Mouse (Mus musculus) NIH3T3 (cell line): ENCODE results near the gene Smpd4.

Experiments used
- DNase-seq: peaks from one replicate; pipeline ENCODE4 v3.0.0-alpha.2; 2012; ENCODE audit warnings: low read depth

Gene Smpd4

DNA sequence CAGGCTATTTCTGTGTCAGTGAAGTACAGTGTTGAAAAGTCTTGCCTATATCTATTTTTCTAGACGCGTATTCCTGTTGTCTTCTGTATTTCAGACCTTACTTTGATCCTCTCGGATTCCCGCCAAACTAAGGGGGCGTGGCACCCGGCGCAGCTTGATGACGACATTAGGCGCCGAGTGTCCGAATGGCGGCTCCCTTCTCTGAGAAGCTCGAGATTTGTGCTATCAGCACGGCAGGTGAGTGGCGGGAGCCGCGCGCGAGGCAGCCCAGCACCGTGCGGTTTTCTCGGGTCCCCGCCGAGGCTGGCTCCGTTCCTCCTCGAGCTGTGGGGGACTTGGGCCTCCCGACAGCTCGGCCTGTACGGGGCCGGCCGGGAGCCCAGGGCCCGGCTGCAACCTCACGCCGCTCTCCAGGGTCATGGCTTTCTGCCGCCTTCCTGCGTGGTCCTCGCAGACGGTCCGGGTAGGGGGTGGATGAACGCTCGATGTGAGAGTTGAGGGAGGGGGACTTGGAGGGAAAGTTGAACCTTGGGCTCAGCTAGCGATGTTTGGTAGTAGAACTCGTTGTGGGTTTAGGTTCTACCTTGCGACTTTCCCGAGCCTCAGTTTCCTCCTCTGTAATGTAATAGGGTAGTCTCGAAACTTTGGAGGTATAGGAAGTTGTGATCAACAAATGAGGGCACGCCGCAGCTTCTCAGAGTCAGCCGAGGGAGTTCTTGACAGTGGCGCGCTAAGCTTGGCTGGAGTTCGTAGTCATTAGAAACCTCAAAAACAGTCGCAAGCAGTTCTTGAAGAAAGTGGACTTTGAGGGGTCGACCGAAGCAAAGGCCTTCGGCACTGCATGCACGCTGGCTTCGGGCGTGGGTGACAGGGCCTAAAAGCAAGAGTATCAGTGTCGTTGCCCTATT lies at the start of gene Smpd4:
Smpd4 (plus strand) TSS at position 157 of the 908 bp plus-strand sequence.
- peak; percentile 94 for DNase-seq

DNA sequence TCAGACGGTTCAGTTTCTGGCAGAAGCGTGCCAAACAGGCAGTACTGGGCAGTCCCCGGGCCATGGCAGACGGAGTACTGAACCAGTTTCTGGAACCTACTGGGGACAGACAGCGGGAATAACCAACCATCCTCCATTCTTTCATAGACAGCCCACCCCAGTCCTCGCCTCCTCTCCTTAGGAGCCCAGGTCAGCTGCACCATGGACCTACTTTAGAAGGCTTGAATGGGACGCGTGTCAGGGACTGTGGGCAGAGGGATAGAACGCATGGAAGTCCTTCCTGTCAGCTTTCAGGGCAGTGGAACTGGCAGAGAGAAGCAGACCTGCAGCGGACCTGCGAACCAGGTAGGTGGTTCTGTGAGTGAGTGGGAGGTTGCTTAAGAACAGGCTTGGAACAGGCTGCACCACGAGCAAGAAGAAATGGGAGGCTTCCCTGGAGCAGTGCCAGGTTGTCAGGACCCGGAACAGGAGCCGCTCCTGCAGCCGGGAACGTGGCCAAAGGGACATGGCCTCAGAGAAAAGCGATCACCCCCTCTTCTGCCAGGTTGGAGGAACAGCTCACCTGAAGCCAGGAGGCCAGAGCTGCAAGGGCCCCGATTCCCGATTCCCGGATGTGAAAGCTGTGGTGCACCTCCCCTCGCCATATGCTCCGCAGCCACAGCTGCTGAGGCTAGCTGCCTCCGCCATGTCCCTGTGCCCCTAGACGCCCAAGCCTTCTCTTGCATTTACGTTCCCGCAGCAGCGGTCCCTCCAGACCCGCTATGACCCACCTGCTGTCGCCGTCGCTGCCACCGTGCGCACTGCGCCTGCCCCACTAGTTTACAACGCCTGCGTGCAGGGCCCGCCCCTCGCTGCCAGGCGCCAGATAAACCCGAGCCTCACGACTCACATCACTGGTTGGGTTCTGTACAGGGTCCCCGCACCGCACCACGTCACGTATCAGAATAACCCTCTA lies 43.0 kb upstream of the Smpd4 start:
- DNase-seq, result peak; percentile 17

DNA sequence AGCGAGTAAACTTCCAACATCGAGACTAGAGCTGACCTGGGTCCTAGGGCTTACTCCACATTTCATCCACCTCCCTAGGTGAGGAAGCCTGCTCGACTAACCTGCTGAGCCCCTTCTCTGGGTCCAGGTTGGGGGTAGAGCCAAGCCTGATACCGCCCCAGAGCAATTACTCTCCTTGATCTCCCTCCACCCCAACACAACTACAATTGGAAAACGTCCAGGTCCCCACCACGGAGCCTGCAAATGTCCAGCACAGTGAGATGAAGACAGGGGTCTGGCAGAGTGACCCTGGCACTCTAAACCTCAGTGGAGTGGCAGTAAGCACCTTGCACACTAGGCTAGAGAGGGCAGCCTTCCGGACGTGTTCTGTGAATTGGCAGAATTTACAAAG lies 42.3 kb upstream of the Smpd4 start:
- DNase-seq, result no peak

GRCm38 (mm10) chr16:17583064-17583463 lies 36.1 kb upstream of the Smpd4 start, which contains the start of gene Slc7a4:
Gene Slc7a4, minus strand, starts transcription at chr16:17583214.
- DNase-seq, result peak; percentile 54

GRCm38 (mm10) chr16:17584555-17584954 lies 34.6 kb upstream of the Smpd4 start:
- DNase-seq, result no peak

- DNase-seq, result no peak
Measured at GRCm38 (mm10) chr16:17590731-17591130, 28.4 kb upstream of the Smpd4 start.

DNA sequence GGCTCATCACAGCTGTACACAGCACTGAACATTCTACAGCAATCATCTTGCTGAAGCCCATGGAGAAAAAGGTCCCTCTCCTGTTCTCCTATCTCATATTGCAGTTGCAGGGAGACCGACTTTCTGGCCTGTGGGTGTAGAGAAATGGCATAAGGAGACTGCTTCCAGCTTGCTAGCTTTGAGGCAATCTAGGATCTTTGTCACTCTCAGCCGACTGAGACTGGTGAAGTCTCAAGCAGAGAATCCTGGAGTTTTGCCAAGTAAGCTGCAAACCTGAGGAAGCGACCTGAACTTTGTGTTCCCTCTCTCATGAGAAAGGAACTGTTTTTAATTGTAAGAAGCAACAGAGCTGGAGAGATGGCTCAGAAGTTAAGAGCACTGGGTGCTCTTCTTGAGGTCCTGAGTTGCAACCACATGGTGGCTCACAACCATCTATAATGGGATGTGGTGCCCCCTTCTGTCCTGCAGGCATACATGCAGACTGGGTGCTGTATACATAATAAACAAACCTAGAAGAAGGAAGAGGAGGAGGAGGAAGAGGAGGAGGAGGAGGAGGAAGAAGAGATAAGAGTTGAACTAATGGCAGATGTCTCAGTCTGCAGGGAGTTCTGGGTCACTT lies 18.1 kb upstream of the Smpd4 start:
- DNase-seq, result peak; percentile 24

GRCm38 (mm10) chr16:17604941-17605340 lies 14.2 kb upstream of the Smpd4 start:
- DNase-seq, result no peak

GRCm38 (mm10) chr16:17605684-17606083 lies 13.5 kb upstream of the Smpd4 start:
- DNase-seq, result no peak

GRCm38 (mm10) chr16:17611383-17611782 lies 7.8 kb upstream of the Smpd4 start:
- peak; percentile 55 for DNase-seq

DNA sequence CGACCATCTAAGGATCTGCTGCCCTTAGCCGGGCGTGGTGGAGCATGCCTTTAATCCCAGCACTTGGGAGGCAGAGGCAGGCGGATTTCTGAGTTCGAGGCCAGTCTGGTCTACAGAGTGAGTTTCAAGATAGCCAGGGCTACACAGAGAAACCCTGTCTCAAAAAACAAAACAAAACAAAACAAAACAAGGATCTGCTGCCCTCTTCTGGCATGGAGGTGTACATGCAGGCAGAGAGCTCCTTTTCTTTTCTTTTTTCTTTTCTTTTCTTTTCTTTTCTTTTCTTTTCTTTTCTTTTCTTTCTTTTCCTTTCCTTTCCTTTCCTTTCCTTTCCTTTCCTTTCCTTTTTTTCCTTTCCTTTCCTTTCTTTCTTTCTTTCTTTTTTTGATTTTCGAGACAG lies 4.4 kb upstream of the Smpd4 start:
- DNase-seq, result peak; percentile 69

DNA sequence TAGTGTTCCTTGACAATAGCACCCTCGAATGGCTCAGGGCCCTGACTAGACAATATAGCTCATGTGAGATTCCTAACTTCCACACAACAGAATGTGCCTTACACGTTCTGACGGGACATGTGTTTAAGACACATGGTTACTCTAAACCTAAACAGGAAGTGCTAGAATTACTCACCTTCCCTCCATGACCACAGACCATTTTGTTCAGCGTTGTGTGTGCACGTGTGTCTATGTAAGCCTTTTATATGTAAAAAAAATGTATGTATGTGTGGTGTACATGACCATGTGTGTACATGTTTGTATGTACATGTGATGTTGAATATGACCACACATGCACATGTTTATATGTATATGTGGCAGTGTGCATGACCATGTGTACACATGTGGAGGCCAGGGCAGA lies 2.9 kb upstream of the Smpd4 start:
- DNase-seq, result no peak

DNA sequence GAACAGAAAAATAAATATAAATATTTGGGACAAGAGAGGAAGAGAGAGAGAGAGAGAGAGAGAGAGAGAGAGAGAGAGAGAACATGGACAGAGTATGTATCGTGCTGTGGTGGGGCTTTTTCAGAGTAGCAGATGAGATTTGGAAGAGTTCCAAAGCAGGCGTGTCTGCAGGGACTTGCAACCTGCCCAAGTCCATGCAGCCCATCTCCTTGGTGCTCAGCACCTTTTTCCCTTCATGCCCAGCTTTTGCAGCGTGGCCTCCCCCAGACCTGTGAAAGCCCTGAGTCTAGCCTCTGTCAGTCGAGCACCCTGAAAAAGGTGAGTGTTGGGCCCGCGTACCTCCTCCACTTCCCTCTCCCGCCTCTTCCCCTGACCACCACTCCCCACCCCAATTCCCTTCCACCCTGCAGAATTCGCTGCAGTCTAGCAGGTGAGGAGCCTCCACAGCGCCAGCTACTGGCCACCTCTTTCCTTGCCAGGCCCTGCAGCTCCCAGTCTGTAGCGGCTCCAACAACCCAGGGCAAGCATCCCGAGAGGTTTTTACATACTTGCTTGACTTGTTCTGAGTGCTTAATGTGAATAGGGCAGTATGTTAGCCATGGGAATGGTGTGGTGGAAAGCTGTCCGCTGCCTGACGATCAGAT lies 1.1 kb upstream of the Smpd4 start:
- peak; percentile 41 for DNase-seq

- DNase-seq, result no peak
Measured at GRCm38 (mm10) chr16:17621936-17622335, 2.8 kb downstream of the Smpd4 start.

DNA sequence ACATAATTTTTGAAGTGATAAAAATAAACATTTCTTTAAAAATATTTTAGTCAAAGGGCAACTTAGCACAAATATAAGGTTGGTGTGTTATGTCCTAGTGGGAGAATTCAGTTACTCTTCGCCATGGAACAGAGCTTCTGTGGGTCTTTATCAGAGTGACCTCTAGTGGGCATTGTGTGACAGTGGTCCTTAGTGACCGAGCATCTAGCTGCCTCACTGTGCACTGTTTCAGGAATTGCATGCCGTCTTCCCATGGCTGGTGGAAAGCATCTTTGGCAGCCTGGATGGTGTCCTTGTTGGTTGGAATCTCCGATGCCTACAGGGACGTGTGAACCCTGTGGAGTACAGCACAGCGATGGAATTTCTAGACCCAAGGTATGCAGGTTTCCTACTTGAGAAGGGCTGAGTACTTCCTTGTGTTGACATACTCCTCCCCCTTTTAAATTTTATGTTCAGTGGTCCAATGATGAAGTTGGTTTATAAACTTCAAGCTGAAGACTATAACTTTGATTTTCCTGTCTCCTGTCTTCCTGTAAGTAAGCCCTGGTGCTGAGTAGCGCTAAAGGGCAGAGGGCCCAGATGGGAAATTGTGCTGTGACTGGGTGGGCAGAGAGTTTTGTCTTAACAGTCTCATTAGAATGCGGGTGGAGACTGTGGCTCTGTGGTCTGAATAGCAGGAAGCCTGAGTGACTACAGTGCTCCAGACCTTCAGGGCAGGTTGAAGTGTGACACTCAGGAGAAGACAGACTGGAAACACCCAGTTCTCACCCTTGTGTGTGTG lies 6.5 kb downstream of the Smpd4 start:
- DNase-seq, result peak; percentile 67

DNA sequence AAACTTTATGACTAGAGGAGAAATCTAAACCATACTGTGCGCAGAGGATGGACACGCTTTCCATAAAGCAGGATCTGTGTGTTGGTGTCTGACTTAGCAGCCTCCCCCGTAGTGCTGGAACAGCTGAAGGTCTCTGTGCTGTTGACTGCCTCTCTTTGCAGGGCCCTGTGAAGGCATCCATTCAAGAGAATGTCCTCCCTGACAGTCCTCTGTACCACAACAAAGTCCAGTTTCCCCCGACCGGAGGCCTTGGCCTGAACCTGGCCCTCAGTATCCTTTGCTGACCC lies 7.1 kb downstream of the Smpd4 start:
- no peak for DNase-seq

DNA sequence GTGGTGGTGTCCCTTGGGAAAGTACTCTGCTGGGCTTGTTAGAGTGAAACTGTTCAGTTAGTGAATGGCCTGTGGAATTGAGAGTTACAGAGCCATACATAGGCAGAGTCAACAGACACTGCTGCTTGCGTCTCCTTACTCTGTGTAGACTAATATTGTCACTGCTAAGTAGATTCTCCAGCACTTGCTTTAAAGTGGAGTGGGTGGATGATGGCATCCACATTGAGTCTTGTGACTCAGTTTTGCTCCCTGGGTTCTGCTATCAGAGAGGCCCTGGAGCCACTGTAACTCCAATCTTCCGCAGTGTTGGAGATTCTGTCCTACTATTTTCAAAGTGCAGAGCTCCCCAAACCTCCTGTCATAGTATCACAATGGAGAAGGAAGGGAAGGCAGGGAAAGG lies 13.4 kb downstream of the Smpd4 start:
- no peak for DNase-seq

DNA sequence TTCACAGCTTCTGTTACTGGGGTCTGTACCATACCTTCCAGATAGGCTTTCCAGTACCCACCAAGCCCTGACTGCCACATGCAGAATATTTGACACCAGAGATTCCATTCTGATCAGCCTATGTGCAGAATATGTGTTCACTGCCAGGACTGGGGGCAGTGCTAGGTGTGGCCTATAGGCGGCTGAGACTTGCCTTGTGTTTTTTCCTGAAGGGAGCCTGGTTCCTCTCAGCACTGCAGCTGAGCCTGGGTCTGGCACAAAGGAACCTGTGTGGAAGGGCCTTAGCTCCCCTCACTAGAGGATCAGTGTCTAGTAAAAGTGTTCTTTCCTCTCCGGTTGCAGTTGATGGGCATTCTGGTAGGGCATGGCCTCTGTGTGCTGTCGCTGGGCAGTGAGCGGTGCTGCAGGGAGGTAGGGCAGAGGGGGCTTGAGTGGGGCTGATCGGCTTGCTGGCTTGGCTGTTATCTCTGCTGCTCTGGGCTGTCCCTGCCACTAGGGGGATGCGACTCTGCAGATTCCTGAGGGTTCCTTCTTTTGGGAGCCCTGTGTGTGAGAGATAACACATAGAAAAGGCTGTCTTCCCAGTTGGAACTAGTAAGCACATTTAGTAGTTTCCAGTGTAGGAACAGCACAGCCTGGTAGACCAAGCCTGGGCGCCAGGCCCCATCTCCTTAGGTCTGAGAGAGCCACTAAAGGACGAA lies 14.5 kb downstream of the Smpd4 start:
- peak; percentile 20 for DNase-seq

GRCm38 (mm10) chr16:17636904-17637303 lies 17.8 kb downstream of the Smpd4 start:
- no peak for DNase-seq

DNA sequence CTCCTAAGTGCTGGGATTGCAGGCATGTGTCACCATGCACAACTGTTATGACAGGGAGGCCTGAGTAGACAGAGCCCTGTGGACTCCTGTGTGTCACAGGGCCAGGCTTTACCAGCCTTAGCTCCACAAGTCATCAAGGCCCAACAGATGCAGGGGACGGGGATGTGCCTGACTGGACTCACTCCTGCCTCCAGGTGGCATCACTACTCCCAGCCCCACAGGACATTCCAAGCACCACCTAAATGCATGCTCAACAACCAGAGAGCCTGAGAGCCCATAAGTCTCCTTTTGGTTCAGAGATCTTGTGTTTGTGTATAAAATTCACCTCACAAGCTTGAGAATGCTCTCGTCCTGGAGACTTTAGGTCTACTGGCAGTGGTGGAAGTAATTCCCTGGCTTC lies 18.5 kb downstream of the Smpd4 start:
- DNase-seq, result peak; percentile 20
